Mouse (Mus musculus) forebrain, embryonic 11.5 days (tissue): ENCODE data around the gene Ccdc28b. TPM values are rescaled to one million over a fixed set of nuclear protein-coding genes. Genes with fewer than 3 reads are reported as not detected.

Experiments
- ATAC-seq: fragments of 200-750 bp; cut with Nextera tagmentation; replicated peaks from 2 replicates; pipeline ENCODE4 v1.8.0; 2017; ENCODE audit warnings: moderate TSS enrichment; ENCODE audit not compliant: low FRiP score
- DNase-seq: peaks from one replicate; pipeline ENCODE4 v3.0.0-alpha.2; 2017; ENCODE audit warnings: low spot score
- H3K27ac ChIP-seq: fragments of 300-500 bp; sonication (generic); 2 replicates; pipeline ENCODE4 v1.5.1; 2014; ENCODE audit warnings: low read depth, low read length
- H3K27me3 ChIP-seq: fragments of 300-500 bp; sonication (generic); 2 replicates; pipeline ENCODE4 v1.6.1; 2014; ENCODE audit warnings: mild to moderate bottlenecking, low read length, mixed read lengths; ENCODE audit not compliant: control insufficient read depth, insufficient read depth
- H3K36me3 ChIP-seq: fragments of 300-500 bp; sonication (generic); 2 replicates; pipeline ENCODE4 v1.6.1; 2014; ENCODE audit warnings: mild to moderate bottlenecking, low read length, moderate library complexity, mixed read lengths; ENCODE audit not compliant: control insufficient read depth, insufficient read depth
- H3K4me1 ChIP-seq: fragments of 300-500 bp; sonication (generic); replicated peaks from 2 replicates; pipeline ENCODE4 v1.6.1; 2014; ENCODE audit warnings: low read length, mixed read lengths; ENCODE audit not compliant: control insufficient read depth, insufficient read depth
- H3K4me2 ChIP-seq: fragments of 300-500 bp; sonication (generic); 2 replicates; pipeline ENCODE4 v1.6.1; 2014; ENCODE audit warnings: low read depth, mild to moderate bottlenecking, low read length, moderate library complexity, mixed read lengths; ENCODE audit not compliant: severe bottlenecking
- H3K4me3 ChIP-seq: fragments of 300-500 bp; sonication (generic); 2 replicates; pipeline ENCODE4 v1.5.1; 2014; ENCODE audit warnings: low read depth, low read length
- H3K9ac ChIP-seq: fragments of 300-500 bp; sonication (generic); 2 replicates; pipeline ENCODE4 v1.6.1; 2014; ENCODE audit warnings: low read length
- H3K9me3 ChIP-seq: fragments of 300-500 bp; sonication (generic); 2 replicates; pipeline ENCODE4 v1.6.1; 2016; ENCODE audit warnings: low read length, mixed read lengths; ENCODE audit not compliant: control insufficient read depth
- WGBS: fragments of 180-500 bp; shearing (Covaris S2); extraction: QIAGEN DNeasy Blood & Tissue Kit; methylation state at CpG from one replicate; pipeline ENCODE4 v1.1.7; 2014; 5-methylcytosine and 5-hydroxymethylcytosine counted together
- polyA plus RNA-seq: library from polyadenylated mRNA; unstranded; fragments of >200 nt; fragmentation: Nextera tagmentation; extraction: Ambion mirVana; gene quantifications from 2 replicates; pipeline ENCODE4 v1.2.1, GENCODE M21; 2014

Ccdc28b gene
- polyA plus RNA-seq, 1 experiment from 2014 or later, result 57.6 TPM

DNA sequence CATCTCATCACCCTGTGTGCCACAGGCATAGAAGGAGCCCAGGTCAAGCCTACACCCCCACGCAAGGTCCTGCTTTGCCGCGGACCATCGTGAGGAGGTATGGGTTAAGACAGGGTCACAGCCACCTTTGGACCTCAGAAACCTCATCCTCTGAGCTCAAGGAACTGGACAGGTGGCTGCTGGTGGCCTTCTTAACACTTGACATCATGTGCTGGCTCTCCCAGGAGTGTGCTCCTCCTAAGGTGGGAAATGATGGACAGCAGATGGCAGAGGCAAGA lies 50.7 kb downstream of the Ccdc28b start:
- Histone ChIP-seq H3K9ac (no peak overlapping the region), H3K4me2 (no peak overlapping the region), H3K36me3 (no peaks in the 10 kb centered on the region), H3K9me3 (no peaks in the 10 kb centered on the region), H3K27me3 (no peaks in the 10 kb centered on the region), H3K4me1 (no peaks in the 10 kb centered on the region), H3K4me3 (no peak overlapping the region), H3K27ac (no peak overlapping the region)
- DNase-seq, result no peak
- WGBS, result 93% methylated on average over 4 of the region's 4 CpGs
- ATAC-seq, result no peak

GRCm38 (mm10) chr4:129572236-129573092 lies 51.3 kb downstream of the Ccdc28b start:
- 88% methylated on average over 13 of the region's 13 CpGs for WGBS

GRCm38 (mm10) chr4:129571551-129572084 lies 52.1 kb downstream of the Ccdc28b start:
- Histone ChIP-seq H3K27me3 (no peaks in the 10 kb centered on the region), H3K4me2 (no peak overlapping the region), H3K9me3 (no peaks in the 10 kb centered on the region), H3K4me1 (no peaks in the 10 kb centered on the region), H3K9ac (no peak overlapping the region), H3K27ac (no peak overlapping the region), H3K4me3 (no peak overlapping the region), H3K36me3 (no peaks in the 10 kb centered on the region)
- no peak for DNase-seq
- WGBS, result 77% methylated on average over 8 of the region's 8 CpGs
- ATAC-seq, result no peak

More at GRCm38 (mm10) chr4:129572236-129573092, 51.3 kb downstream of the Ccdc28b start:
- DNase-seq (no peak), ATAC-seq (no peak)
- Histone ChIP-seq H3K9me3 (no peaks in the 10 kb centered on the region), H3K4me1 (no peaks in the 10 kb centered on the region), H3K4me3 (no peak overlapping the region), H3K9ac (no peak overlapping the region), H3K36me3 (no peaks in the 10 kb centered on the region), H3K27me3 (no peaks in the 10 kb centered on the region), H3K4me2 (no peak overlapping the region), H3K27ac (no peak overlapping the region)

- Histone ChIP-seq H3K4me3 (no peak overlapping the region), H3K9ac (no peak overlapping the region), H3K36me3 (no peaks in the 10 kb centered on the region), H3K4me1 (no peaks in the 10 kb centered on the region), H3K27me3 (no peaks in the 10 kb centered on the region), H3K9me3 (no peaks in the 10 kb centered on the region), H3K4me2 (no peak overlapping the region), H3K27ac (no peak overlapping the region)
- WGBS, result 91% methylated on average over 6 of the region's 6 CpGs
- no peak for DNase-seq
- ATAC-seq, result no peak
Measured at GRCm38 (mm10) chr4:129570028-129570427, 53.7 kb downstream of the Ccdc28b start.

Other genes with a start within 250 kb of the Ccdc28b start
- gene Zbtb8a, start 245.8 kb downstream of the Ccdc28b start, polyA plus RNA-seq, result 8.3 TPM in 2 replicates
- 1.6 and 1.8 TPM in 2 replicates for gene Zbtb8b, start 183.1 kb downstream of the Ccdc28b start, polyA plus RNA-seq
- 24.9 and 25.3 TPM in 2 replicates for gene Bsdc1, start 162.4 kb downstream of the Ccdc28b start, polyA plus RNA-seq
- gene Tssk3, start 132.9 kb downstream of the Ccdc28b start, polyA plus RNA-seq, result not detected in 2 replicates
- gene Fam229a, start 132.8 kb downstream of the Ccdc28b start, polyA plus RNA-seq, result not detected in 2 replicates
- 1,728 and 1,922 TPM in 2 replicates for gene Marcksl1, start 110.4 kb downstream of the Ccdc28b start, polyA plus RNA-seq
- 262 and 282 TPM in 2 replicates for gene Hdac1, start 81.2 kb downstream of the Ccdc28b start, polyA plus RNA-seq
- 11.5 and 13.8 TPM in 2 replicates for gene Lck, start 50.3 kb downstream of the Ccdc28b start, polyA plus RNA-seq
- 0.71 and 1.1 TPM in 2 replicates for gene Fam167b, start 45.4 kb downstream of the Ccdc28b start, polyA plus RNA-seq
- 251 and 272 TPM in 2 replicates for gene Eif3i, start 23.3 kb downstream of the Ccdc28b start, polyA plus RNA-seq
- 188 and 192 TPM in 2 replicates for gene Tmem234, start 23.3 kb downstream of the Ccdc28b start, polyA plus RNA-seq
- 2.5 and 2.6 TPM in 2 replicates for gene Dcdc2b, start 9.7 kb downstream of the Ccdc28b start, polyA plus RNA-seq
- gene Iqcc, start 4.8 kb downstream of the Ccdc28b start, polyA plus RNA-seq, result 25.4 and 27.2 TPM in 2 replicates
- gene Txlna, start 17.1 kb upstream of the Ccdc28b start, polyA plus RNA-seq, result 109 and 115 TPM in 2 replicates
- 12.0 and 13.9 TPM in 2 replicates for gene Kpna6, start 48.8 kb upstream of the Ccdc28b start, polyA plus RNA-seq
- gene Tmem39b, start 72.9 kb upstream of the Ccdc28b start, polyA plus RNA-seq, result 50.0 and 53.2 TPM in 2 replicates
- 183 and 185 TPM in 2 replicates for gene Khdrbs1, start 118.4 kb upstream of the Ccdc28b start, polyA plus RNA-seq
- 355 and 395 TPM in 2 replicates for gene Ptp4a2, start 187.3 kb upstream of the Ccdc28b start, polyA plus RNA-seq